Mouse (Mus musculus): ENCODE results near the gene Spryd3.

GRCm38 (mm10) chr15:102110701-102111494 is 25.1 kb downstream of the Spryd3 start:
- no peak for TF ChIP-seq CTCF (IDR thresholded peaks at IDR 0.05; ENCODE audit: low read depth, low read length)
- TF ChIP-seq POLR2A (IDR thresholded peaks at IDR 0.05; ENCODE audit: borderline replicate concordance, low read depth, low read length): no peak

Data from bone marrow macrophage, adult 2 months (primary cell).